Mouse (Mus musculus) lung, adult 2 months (tissue): ENCODE data around the gene Pakap. TPM values are rescaled to one million over a fixed set of nuclear protein-coding genes. Genes with fewer than 3 reads are reported as not detected.
A peak's percentile ranks its signal among the peaks of the same experiment; 100 is the strongest.

ENCODE experiments used
- DNase-seq: peaks from one replicate; pipeline ENCODE4 v3.0.0; 2022
- H3K4me1 ChIP-seq: fragments of 200-500 bp; 2 replicates; pipeline ENCODE4 v1.6.1; 2011; ENCODE audit warnings: low read length; ENCODE audit not compliant: control insufficient read depth, insufficient read depth
- H3K4me3 ChIP-seq: fragments of 200-500 bp; replicated peaks from 2 replicates; pipeline ENCODE3; 2011; ENCODE audit warnings: low read depth, mild to moderate bottlenecking, control low read depth, low read length; ENCODE audit errors: extremely low read depth
- CTCF ChIP-seq: fragments of 200-500 bp; IDR thresholded peaks from 2 replicates; pipeline ENCODE4 v1.5.1; 2011; ENCODE audit warnings: mild to moderate bottlenecking, low read length, control low read depth; ENCODE audit not compliant: insufficient read depth
- POLR2A ChIP-seq: fragments of 200-500 bp; IDR thresholded peaks from 2 replicates; pipeline ENCODE4 v1.6.1; 2011; ENCODE audit warnings: low read depth, mild to moderate bottlenecking, control low read depth, low read length, borderline replicate concordance; ENCODE audit errors: extremely low read depth
- WGBS: fragments of 180-500 bp; shearing (Covaris S2); methylation state at CpG from one replicate; pipeline ENCODE4 v1.1.7; 2018; 5-methylcytosine and 5-hydroxymethylcytosine counted together
- polyA plus RNA-seq: library from polyadenylated mRNA; depleted of rRNA; stranded (reverse); fragments of >200 nt; gene quantifications from 2 replicates; pipeline ENCODE4 v1.2.3, GENCODE M21; 2012

The Pakap gene
- polyA plus RNA-seq, 1 experiment = 2.7 TPM

DNA sequence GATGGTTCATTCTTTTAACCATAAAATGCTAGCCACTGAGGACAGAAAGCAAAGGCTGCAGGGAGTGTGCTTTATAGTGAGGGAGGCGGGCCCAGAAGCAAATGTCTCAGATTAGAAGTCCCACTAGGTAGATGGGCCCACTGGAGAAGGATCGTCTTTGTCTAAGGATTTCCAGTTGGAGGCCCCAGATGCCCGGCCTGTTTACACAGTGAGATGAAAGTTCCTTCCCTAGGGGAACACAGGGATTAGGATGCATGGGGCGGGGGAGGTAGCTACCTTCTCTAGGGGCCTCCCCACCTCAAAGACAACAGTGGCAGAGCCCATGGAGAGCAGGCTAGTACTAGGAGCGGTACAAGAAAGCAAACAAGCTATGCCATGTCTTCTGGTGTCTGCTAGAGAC, 327.2 kb downstream of the Pakap start:
- Histone ChIP-seq H3K4me1 (no peaks in the 10 kb centered on the region), H3K4me3 (no peak overlapping the region)
- TF ChIP-seq CTCF = no peak
- no peak for DNase-seq
- WGBS = 58% methylated on average over 5 of the region's 5 CpGs

- no peak for DNase-seq
- Histone ChIP-seq H3K4me1 (no peaks in the 10 kb centered on the region), H3K4me3 (no peak overlapping the region)
- no peak for TF ChIP-seq CTCF
- TF ChIP-seq POLR2A = no peak
- 41% methylated on average over 6 of the region's 6 CpGs for WGBS
Measured at GRCm38 (mm10) chr4:57895902-57896301, 327.9 kb downstream of the Pakap start.

DNA sequence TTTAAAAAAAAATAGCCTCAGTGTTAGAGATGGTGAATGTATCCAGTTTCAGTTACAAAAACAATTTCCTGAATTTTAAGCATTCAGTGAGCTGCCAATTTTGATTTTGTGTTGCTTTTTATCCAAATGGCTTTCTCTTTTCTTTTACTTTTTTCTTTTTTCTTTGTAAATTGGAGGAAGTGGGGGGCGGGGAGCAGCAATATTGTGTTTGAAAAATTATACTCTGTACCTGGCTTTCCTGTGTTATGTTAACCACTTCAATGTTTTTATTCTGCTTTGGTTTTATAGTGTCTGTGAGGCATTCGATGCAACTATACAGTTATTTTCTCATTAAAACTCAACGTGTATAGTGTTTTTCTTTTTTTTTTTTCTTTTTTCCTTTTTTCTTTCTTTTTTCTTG, 328.7 kb downstream of the Pakap start:
- 68% methylated on average over 3 of the region's 3 CpGs for WGBS
- Histone ChIP-seq H3K4me1 (no peaks in the 10 kb centered on the region), H3K4me3 (no peak overlapping the region)
- TF ChIP-seq POLR2A = no peak
- TF ChIP-seq CTCF = no peak
- DNase-seq = no peak

- TF ChIP-seq POLR2A (no peak), CTCF (peak; percentile 88)
- H3K4me1 ChIP-seq = no peaks in the 10 kb centered on the region
- no peak overlapping the region for H3K4me3 ChIP-seq
- WGBS = 5% methylated on average over 4 of the region's 4 CpGs
- DNase-seq = peak; percentile 49
Measured at GRCm38 (mm10) chr4:57901210-57901609, 333.2 kb downstream of the Pakap start.

GRCm38 (mm10) chr4:57902619-57903018, 334.6 kb downstream of the Pakap start:
- H3K4me1 ChIP-seq = no peaks in the 10 kb centered on the region
- TF ChIP-seq POLR2A (no peak), CTCF (no peak)
- 68% methylated on average over 5 of the region's 5 CpGs for WGBS
- DNase-seq = no peak
- H3K4me3 ChIP-seq = no peak overlapping the region

DNA sequence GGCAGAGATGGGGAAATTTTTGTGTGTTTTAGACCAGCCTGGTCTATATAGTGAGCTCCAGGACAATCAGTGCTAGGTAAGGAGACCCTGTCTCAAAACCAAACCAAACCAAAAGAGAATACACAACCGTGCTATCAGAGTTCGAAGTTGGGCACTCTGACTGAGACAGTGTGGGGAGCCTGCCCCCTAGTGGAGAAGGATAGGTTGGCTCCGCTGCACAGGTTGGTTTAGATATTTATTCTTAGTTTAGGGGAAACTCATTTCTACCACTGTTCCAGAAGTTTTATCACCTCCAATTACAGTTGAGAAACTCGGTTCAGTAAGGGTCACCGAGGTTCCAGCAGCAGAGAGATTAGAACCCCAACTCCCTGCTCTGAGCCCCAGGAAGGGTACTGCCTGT, 336.2 kb downstream of the Pakap start:
- WGBS = 7% methylated on average over 5 of the region's 5 CpGs
- DNase-seq = peak; percentile 55
- Histone ChIP-seq H3K4me1 (no peaks in the 10 kb centered on the region), H3K4me3 (no peak overlapping the region)
- TF ChIP-seq CTCF (peak; percentile 93), POLR2A (no peak)

GRCm38 (mm10) chr4:57904638-57905037, 336.7 kb downstream of the Pakap start:
- TF ChIP-seq CTCF (no peak), POLR2A (no peak)
- no peak for DNase-seq
- 25% methylated on average over 9 of the region's 9 CpGs for WGBS
- Histone ChIP-seq H3K4me1 (no peaks in the 10 kb centered on the region), H3K4me3 (no peak overlapping the region)

DNA sequence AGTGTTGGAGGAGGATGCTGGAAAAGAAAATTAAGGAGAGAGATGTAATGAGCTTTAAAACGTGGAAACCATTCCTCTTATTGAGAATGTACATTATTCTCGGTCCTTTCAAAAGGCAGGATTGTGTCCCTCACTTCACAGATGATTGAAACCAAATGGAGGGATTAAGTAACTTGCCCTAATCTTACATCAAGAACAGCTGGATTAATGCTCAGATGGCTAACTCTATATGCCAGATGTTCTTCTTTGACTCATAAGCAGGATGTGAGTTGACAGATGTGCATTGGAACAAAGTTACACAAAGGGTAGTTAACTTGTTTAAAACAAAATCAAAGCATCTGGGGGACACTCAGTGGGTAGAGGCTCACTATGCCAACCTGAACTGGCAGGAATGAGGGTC, 338.7 kb downstream of the Pakap start:
- TF ChIP-seq POLR2A (no peak), CTCF (no peak)
- Histone ChIP-seq H3K4me1 (no peaks in the 10 kb centered on the region), H3K4me3 (no peak overlapping the region)
- DNase-seq = no peak
- 68% methylated on average over 2 of the region's 2 CpGs for WGBS

DNA sequence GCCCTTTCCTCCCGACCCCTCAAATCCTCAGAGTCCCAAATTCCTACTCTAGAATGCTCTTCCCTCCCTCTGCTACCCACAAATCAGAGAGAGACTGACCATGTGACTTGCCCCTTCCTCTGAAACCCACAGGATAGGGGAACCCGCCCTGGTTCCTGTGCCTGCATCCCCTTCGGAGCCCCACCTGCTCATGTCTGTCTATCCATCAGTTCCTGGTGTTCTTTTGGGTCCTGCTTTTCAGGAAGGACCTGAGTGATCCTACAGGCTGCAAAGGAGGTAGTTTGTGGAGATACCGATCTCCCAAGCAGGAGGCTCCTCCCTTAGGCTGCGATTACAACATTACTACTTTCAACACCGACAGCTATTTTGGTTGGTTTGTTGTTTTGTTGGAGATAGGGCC, 340.9 kb downstream of the Pakap start:
- TF ChIP-seq CTCF (no peak), POLR2A (no peak)
- 45% methylated on average over 6 of the region's 6 CpGs for WGBS
- no peak for DNase-seq
- no peaks in the 10 kb centered on the region for H3K4me1 ChIP-seq
- no peak overlapping the region for H3K4me3 ChIP-seq

DNA sequence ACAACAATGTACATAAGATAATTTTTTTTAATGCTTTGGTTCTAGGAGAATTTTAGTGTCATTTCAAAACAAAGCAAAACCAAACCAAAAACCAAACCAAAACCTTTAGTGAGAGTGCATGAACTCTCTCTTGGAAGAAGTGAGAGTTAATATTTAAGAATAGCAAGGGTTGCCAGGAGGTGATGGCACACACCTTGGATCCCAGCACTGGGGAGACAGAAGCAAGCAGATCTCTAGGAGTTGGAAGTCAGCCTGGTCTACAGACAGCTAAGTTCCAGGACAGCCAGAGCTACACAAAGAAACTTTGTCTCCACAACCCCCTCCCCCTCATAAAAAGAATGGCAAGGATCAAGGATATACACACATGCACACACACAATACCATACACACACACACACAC, 345.0 kb downstream of the Pakap start:
- DNase-seq = no peak
- TF ChIP-seq POLR2A (no peak), CTCF (no peak)
- Histone ChIP-seq H3K4me3 (no peak overlapping the region), H3K4me1 (no peaks in the 10 kb centered on the region; the same call in 1 of the 2 replicates)
